Mouse (Mus musculus) lung, adult 18-20 months (tissue): ENCODE measurements at regions not wholly inside any gene's neighbourhood (a gene's known extent, or its start where the extent isn't known, plus 50 kb on each side); places are given as distances from the start of the nearest gene placed in this dataset.
A peak's percentile ranks its signal among the peaks of the same experiment; 100 is the strongest.
"Not testable (repeated sequence)": the region's sequence is repeated elsewhere in the genome, so short reads cannot be mapped to it uniquely, and the experiment has no call there.

Experiments used
- DNase-seq, 2 experiments: peaks; one replicate each; pipeline ENCODE4 v3.0.0; 2022; ENCODE audit warnings: mixed read lengths in 2 of 2

DNA sequence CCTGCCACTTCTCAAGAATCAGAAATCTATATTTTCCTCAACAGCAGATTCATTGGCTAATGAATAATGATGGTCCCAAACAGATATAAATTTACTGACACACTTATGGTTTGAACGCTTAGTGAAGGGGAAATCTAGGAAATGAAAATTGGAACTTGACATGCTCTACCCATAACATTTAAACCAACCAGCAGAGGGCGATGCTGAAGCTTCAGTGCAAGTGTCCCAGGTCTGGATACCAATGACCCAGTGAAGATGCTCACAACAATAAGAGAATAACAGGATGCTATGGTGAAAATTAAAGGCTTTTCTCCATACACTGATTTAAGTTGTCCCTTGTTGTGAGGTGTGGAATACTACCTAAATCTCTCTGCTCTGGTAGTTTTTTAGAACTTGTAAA lies 236.0 kb upstream of the Rorb start:
- DNase-seq, result no peak

DNA sequence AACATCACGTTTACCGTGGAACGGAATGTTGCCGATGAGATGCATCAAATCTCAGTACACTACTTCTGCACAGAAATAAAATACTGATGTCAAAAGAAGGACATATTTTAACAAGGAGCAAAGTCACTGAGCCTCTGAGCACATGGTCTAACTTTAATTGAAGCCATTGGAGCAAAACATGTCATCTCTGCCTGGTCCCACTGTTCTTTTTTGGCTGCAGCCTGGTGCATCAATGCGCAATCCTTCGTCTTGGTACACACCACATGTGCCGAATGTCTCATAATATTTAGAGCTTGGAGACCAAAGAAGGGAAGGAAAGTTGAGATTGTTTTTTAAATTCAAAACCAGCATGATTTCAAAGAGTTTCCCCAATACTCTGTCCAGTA lies 233.4 kb upstream of the Rorb start:
- no peak for DNase-seq

DNA sequence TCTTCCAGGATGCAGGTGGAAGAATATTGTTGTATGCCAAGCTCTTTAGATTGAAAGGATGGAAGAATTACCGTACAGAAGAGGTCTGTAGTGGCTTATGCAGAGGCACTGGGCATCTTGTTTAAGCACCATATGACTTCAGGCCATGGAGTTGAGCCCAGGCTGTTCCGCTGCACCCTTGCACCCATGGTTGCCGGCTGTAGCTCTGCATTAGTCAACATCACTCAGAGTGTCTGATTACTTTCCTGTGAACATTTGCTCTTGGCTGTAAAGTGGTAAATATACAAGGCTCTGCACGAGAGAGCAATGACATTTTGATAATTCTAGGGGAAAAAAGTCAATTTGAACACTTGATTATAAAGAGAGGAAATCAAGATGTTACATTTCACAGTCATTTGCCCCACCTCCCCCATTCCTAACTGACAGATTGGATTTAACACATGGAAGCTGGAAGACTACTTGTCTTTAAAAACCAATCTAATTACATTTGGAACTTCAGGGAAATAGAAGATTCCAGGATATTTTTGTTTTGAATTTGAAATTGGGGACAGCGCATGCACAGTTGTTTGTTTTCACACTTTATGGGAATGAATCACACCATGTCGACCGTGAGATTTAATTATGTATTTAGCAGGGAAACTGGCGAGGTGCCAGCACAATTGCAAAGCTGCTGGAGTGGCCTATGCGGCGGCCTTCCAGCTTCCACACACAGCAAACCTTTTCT lies 232.9 kb upstream of the Rorb start:
- peak in 1 of 2 experiments; percentile 3 for DNase-seq

DNA sequence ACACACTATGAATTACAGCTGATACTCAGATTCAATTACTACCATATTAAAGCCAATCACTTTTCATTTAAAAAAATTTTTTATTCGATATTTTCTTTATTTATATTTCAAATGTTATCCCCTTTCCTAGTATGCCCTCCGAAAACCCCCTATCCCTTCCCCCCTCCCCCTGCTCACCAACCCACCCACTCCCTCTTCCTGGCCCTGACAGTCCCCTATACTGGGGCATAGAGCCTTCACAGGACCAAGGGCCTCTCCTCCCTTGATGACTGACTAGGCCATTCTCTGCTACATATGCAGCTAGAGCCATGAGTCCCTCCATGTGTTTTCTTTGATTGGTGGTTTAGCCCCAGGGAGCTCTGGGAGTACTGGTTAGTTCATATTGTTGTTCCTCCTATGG lies 196.1 kb upstream of the Rorb start:
- DNase-seq, result not testable (repeated sequence)

DNA sequence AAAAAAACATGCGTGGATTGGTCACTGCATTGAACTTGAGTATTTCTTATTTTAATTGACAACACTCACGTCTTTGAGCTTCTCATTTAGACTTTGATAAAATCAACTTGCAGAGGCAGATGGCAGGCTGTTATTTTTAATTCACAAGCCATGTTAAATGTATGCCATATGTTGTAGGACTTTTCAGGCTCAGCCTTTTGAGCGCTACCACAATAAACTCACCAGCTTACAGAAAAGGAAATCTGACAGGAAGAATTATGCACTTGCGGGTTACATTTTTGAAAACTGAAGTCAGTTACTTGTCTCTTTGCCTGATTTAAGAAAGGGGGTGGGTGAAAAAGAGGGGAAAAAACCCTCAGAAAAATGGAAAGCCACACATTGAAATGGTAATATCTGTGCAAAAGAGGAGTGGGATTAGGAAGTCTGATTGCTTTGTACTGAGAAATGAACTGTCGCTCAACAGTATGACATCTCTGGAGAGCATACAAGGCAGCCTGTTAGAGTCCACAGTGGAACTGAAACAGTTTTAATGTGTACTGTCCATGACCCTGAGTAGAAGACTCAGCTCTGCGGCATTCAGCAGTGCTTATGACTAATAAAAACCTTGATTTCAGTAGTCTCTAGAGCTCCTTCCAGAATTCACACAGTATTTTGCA lies 195.6 kb upstream of the Rorb start:
- no peak for DNase-seq

DNA sequence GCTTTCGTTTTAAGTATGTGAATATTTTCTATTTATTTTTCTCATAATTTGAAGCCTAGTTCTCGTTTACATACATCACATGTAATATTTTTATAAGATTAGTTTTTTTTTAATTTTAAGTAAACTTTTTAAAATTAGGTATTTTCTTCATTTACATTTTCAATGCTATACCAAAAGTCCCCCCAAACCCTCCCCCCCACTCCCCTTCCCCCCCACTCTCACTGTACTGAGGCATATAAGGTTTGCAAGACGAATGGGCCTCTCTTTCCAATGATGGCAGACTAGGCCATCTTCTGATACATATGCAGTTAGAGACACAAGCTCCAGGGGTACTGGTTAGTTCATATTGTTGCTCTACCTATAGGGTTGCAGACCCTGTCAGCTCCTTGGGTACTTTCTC lies 174.9 kb upstream of the Rorb start:
- DNase-seq, result not testable (repeated sequence)

DNA sequence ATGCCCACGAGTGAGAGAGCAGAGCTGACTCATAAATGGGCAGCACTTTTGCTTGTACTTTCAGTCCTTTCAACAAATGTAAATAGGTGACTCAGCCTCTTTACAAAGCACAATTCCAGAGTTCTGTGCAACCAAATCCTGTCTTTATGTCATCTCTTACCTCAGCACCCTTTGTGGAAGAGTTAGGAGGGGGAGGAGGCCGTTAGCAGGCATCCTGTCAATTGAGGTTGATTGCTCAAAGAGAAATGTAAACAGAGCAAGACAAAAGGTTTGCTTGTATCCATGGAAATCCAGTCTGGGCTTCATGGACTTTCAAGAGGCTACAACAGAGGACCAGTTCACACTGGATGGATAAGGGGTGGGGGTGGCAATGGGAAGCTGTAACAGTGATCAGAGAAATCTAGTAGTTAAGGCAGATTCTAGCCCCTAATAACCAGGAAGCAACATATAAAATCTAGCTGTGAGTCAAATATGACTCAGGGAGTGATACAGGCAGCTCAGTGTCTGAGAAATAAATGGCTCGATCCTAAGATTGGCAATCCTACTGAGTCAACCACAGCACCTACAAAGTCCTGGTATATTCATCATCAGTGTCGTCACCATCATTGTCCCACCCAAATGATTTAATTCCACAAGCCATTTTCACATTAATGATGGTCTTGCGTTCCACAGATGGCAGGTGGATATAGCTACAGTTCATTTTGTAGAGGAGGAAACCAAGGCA lies 136.0 kb upstream of the Rorb start:
- peak in 1 of 2 experiments; percentile 2 for DNase-seq

DNA sequence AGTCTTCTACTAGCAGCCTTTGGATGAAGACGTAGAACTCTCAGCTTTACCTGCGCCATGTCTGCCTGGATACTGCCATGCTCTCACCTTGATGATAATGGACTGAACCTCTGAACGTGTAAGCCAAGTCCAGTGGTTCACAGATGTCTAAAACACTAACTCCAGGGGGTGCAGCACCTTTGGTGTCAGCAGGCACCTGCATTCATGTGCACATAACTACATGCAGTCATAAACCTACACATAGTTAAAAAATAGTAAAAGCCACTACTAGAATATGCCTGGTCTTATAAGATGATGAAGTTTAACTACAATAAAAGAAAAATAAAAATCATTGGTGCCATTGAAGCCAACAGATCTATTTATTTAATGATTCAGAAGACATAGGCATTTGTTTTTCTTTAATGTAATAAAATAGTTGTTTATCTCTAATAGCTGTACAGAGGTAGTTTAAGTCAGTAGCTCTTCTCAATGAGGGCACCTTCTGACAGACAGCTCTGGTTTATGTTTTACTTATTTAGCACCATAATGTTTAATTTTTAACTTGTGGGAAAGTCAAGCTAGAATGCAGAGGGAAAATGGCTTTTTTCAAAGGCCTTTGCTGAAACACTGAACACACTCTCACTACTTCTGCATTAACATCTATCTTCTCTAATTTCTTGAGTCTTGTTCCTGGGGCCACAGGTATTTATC lies 118.5 kb upstream of the Rorb start:
- no peak for DNase-seq

DNA sequence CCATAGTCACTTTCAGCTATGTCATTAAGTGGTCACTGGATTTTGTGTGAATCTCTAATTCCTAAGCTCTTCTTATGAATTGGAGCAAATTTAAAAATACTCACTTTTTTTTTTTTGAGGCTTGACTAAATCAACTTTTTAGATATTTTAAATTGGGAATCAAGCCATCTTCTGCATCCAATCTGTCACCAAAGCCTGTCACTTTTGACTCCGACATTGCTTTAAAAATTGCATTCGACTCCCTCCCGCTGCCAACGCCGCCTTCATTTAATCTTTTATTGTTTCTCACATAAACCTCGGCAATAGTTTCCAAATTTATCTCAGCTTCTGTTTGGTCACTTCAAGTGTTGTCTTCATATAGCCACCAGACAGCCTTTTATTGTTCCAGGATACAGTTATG lies 109.8 kb upstream of the Rorb start:
- DNase-seq, result no peak

DNA sequence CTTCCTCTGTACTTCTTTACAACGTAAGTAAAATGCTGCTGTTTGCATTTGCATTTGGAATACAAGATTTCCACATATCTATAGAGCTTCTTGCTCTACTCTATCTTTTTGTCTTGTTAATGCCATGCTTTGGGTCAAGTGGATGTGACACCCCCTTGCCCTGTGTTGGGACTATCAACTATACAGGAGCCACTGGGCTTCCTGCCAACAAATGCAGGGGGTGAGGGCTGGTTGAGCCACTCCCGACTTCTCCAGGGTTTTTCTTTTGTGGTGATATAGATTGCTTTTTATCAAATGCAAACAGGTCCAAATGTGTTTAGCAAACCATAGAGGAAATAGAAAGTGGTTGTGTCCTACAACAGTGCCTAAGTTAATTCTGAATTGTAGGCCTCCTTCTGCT lies 108.4 kb upstream of the Rorb start:
- no peak for DNase-seq

DNA sequence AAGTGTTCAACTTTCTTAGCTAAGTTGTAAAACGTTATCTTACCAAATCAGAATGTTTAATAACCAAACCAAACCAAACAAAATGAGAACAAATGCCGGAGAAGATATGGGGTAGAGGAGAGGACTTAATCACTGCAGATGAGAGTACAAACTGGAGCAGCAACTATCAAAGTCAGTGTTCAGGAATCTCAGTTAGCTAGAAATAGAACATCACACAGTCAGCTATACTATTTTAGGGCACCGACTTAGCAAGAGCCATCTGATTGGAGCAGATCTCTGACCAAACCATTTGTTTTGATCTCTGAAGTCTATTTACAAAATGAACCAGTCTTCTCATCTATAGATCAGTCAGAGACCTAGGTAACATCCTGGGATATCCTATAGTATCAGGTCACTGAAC lies 107.7 kb upstream of the Rorb start:
- no peak for DNase-seq

DNA sequence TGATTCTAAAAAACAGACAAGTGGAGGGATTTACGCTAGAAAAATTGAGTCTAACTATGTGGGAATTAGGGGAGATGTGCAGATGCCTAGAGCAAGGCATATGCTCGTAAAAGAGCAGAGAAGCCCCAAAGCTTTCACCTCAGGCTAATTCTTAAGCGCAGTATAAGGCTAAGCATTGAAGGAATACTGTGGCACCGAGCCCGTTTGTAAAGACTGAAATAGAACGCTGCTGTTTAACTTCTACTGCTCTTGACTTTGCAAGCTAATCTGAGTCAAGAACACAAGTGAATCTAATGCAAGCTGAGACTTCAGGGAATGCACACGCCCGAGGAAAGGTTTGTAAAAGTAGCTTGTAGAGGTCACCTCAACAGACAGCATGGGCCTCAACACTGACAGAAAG lies 88.5 kb upstream of the Rorb start:
- DNase-seq, result no peak

DNA sequence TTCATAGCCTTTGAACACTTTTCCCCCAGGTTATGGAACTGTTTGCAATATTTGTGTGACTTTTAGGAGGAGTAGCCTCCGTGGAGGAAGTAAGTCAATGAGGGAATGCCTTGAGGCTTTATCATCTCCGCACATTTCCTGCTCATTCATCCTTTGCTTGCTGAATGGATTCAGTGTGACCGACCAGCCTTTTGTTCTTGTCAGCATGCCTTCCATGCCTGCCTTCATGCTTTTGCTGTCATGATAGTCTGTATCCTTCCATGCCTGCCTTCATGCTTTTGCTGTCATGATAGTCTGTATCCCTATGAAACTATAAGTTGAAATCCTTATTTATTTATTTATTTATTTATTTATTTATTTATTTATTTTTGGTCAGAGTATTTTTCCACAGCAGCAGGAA lies 87.8 kb upstream of the Rorb start:
- no peak for DNase-seq

DNA sequence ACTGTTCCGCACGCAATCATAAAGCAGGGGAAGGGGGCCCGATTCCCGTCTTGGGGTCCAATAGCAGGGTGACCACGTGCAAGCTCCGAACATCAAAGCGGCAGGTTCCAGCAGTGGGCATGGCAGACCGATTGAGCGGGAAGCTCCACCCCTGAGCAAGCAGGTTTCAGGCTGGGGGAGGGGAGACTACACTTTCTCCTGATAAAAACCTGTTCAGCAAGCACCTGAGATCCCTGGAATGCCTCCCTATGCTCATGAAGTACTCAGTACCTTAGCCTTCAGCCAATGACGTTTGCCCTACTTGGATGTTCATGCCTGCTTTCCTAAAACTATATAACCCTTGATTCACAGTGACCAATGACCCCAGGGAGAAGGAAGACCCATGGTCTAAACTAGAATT lies 83.7 kb upstream of the Rorb start:
- DNase-seq, result peak; percentile 3 to 33

DNA sequence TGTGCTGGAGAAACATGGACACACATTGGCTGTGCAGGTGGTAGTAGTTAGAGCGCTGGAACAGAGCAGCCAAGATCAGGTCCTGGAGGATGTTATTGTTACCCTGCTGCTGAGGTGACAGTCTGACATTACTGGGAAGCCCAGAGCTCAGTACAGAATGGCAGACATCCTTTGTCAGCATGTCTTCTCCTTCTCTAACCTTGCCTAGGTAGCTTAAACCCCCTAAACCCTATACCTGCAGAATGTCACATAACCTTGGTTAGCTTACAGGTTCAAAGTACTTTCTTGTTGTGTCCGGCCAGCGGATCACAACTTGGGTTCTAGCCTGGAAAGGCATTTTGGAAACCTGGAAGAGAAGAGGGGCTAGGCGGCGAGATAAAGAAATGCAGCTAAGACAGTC lies 83.3 kb upstream of the Rorb start:
- DNase-seq, result no peak

DNA sequence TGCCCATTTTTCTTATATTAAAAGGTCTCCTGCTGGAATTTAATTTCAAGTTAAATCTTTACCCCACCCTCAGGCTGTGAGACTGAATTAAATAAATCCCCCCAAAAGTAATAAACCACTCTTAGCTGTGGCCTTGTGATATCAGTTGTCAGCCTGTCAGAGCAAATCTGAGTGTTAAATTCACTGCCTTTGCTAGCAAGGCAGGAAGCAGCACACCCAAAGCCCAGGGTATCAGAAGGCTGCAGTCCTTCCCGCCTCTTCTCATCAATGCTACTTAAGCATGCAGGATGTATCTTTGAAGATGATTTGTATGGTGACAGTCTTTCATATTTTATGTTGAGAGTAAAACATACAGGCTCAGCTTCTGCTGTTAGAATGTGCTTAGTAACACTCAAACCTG lies 61.8 kb upstream of the Rorb start:
- DNase-seq, result no peak

DNA sequence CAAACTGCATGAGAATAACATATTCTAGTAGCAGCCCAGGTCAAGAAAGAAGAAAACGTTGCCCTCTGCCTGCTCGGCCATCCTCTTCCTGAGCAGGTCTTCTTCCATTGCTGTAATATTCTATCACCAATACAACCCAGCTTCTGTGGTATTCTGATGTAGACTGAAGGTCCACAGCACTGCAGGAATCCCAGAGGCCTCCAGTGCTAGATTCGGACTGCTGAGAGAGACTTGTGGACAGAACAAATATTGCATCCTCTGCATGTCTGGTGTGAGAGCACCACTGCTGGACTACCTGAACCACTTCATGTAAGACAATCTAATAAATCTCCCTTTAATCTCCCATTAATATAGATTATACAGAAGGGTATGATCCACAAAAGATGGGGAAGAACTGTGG lies 59.8 kb upstream of the Rorb start:
- no peak for DNase-seq
